Mouse (Mus musculus) liver, embryonic 11.5 days (tissue): Measurements from ENCODE around the gene Cyp26b1. TPM values are rescaled to one million over a fixed set of nuclear protein-coding genes. Genes with fewer than 3 reads are reported as not detected.
A peak's percentile ranks its signal among the peaks of the same experiment; 100 is the strongest.

Experiments
- ATAC-seq: fragments of 200-750 bp; cut with Nextera tagmentation; replicated peaks from 2 replicates; pipeline ENCODE4 v1.8.0; 2017; ENCODE audit warnings: moderate number of reproducible peaks, mild to moderate bottlenecking, moderate TSS enrichment, moderate library complexity; ENCODE audit not compliant: low FRiP score
- DNase-seq: peaks from one replicate; pipeline ENCODE4 v3.0.0-alpha.2; 2017; ENCODE audit warnings: low spot score
- H3K27ac ChIP-seq: fragments of 300-500 bp; sonication (generic); 2 replicates; pipeline ENCODE4 v1.5.1; 2014; ENCODE audit warnings: mild to moderate bottlenecking, low read depth, low read length, control low read depth
- H3K27me3 ChIP-seq: fragments of 300-500 bp; sonication (generic); replicated peaks from 2 replicates; pipeline ENCODE4 v1.6.1; 2014; ENCODE audit warnings: low read length, mixed read lengths; ENCODE audit not compliant: control insufficient read depth, insufficient read depth
- H3K36me3 ChIP-seq: fragments of 300-500 bp; sonication (generic); 2 replicates; pipeline ENCODE4 v1.6.1; 2014; ENCODE audit warnings: mild to moderate bottlenecking, low read length, moderate library complexity, mixed read lengths; ENCODE audit not compliant: control insufficient read depth, insufficient read depth
- H3K4me1 ChIP-seq: fragments of 300-500 bp; sonication (generic); replicated peaks from 2 replicates; pipeline ENCODE4 v1.6.1; 2014; ENCODE audit warnings: low read length, mixed read lengths; ENCODE audit not compliant: control insufficient read depth, insufficient read depth
- H3K4me2 ChIP-seq: fragments of 300-500 bp; sonication (generic); 2 replicates; pipeline ENCODE4 v1.6.1; 2014; ENCODE audit warnings: mild to moderate bottlenecking, control low read depth, moderate library complexity
- H3K4me3 ChIP-seq: fragments of 300-500 bp; sonication (generic); 2 replicates; pipeline ENCODE4 v1.5.1; 2014; ENCODE audit warnings: low read depth, low read length, control low read depth
- H3K9ac ChIP-seq: fragments of 300-500 bp; sonication (generic); 2 replicates; pipeline ENCODE4 v1.6.1; 2014; ENCODE audit warnings: low read depth, low read length, control low read depth
- H3K9me3 ChIP-seq: fragments of 300-500 bp; sonication (generic); 2 replicates; pipeline ENCODE4 v1.6.1; 2016; ENCODE audit warnings: low read length, inconsistent platforms, mixed read lengths; ENCODE audit not compliant: control insufficient read depth
- WGBS: fragments of 180-500 bp; shearing (Covaris S2); extraction: QIAGEN DNeasy Blood & Tissue Kit; methylation state at CpG from one replicate; pipeline ENCODE4 v1.1.7; 2014; 5-methylcytosine and 5-hydroxymethylcytosine counted together
- polyA plus RNA-seq: library from polyadenylated mRNA; unstranded; fragments of >200 nt; fragmentation: Nextera tagmentation; extraction: Ambion mirVana; gene quantifications from 2 replicates; pipeline ENCODE4 v1.2.1, GENCODE M21; 2014

The Cyp26b1 gene
- 0.75 and 1.0 TPM in 2 replicates for polyA plus RNA-seq

- no peaks in the 10 kb centered on the region for H3K9me3 ChIP-seq
- ATAC-seq (no peak), DNase-seq (peak; percentile 24)
- no peak within 1 kb of the TSS for H3K4me3 ChIP-seq
- H3K4me1 ChIP-seq = peaks cover 3% of the 10 kb centered on the region; the same call in 1 of the 2 replicates
- peaks cover 27% of the 10 kb centered on the region for H3K27me3 ChIP-seq
- no peak within 1 kb of the TSS for H3K27ac ChIP-seq
- H3K4me2 ChIP-seq = no peak within 1 kb of the TSS
- H3K36me3 ChIP-seq = no peaks in the 10 kb centered on the region
- WGBS = 85% methylated on average over 10 of the region's 10 CpGs
- no peak within 1 kb of the TSS for H3K9ac ChIP-seq
Measured at GRCm38 (mm10) chr6:84593693-84594092, at the start of gene Cyp26b1. Gene Cyp26b1, minus strand, starts transcription at chr6:84593908.

- H3K4me2 ChIP-seq = no peak overlapping the region; the same call in 1 of the 2 replicates
- H3K4me1 ChIP-seq = peaks cover 13% of the 10 kb centered on the region
- H3K27ac ChIP-seq = no peak overlapping the region
- no peak overlapping the region for H3K4me3 ChIP-seq
- no peaks in the 10 kb centered on the region for H3K36me3 ChIP-seq
- no peaks in the 10 kb centered on the region for H3K9me3 ChIP-seq
- ATAC-seq = no peak
- no peaks in the 10 kb centered on the region for H3K27me3 ChIP-seq
- DNase-seq = no peak
- 49% methylated on average over 4 of the region's 4 CpGs for WGBS
- no peak overlapping the region for H3K9ac ChIP-seq
Measured at GRCm38 (mm10) chr6:84641062-84641431, 47.3 kb upstream of the Cyp26b1 start.

- DNase-seq (peak; percentile 55), ATAC-seq (peak; percentile 53)
- H3K36me3 ChIP-seq = no peaks in the 10 kb centered on the region
- H3K9ac ChIP-seq = no peak overlapping the region
- H3K9me3 ChIP-seq = no peaks in the 10 kb centered on the region
- peaks cover 13% of the 10 kb centered on the region for H3K4me1 ChIP-seq
- WGBS = 32% methylated on average over 9 of the region's 9 CpGs
- no peak overlapping the region for H3K27ac ChIP-seq
- no peaks in the 10 kb centered on the region for H3K27me3 ChIP-seq
- H3K4me3 ChIP-seq = no peak overlapping the region
- no peak overlapping the region; the same call in 1 of the 2 replicates for H3K4me2 ChIP-seq
Measured at GRCm38 (mm10) chr6:84640324-84641061, 46.8 kb upstream of the Cyp26b1 start.

GRCm38 (mm10) chr6:84638206-84638605, 44.5 kb upstream of the Cyp26b1 start:
- no peaks in the 10 kb centered on the region for H3K27me3 ChIP-seq
- no peak overlapping the region for H3K4me3 ChIP-seq
- H3K9ac ChIP-seq = no peak overlapping the region
- H3K4me1 ChIP-seq = peaks cover 13% of the 10 kb centered on the region
- no peaks in the 10 kb centered on the region for H3K36me3 ChIP-seq
- H3K27ac ChIP-seq = no peak overlapping the region
- no peak for DNase-seq
- ATAC-seq = no peak
- no peak overlapping the region for H3K4me2 ChIP-seq
- H3K9me3 ChIP-seq = no peaks in the 10 kb centered on the region

GRCm38 (mm10) chr6:84631588-84631987, 37.9 kb upstream of the Cyp26b1 start:
- Histone ChIP-seq H3K27ac (no peak overlapping the region), H3K9ac (no peak overlapping the region), H3K36me3 (no peaks in the 10 kb centered on the region), H3K4me1 (peaks cover 6% of the 10 kb centered on the region; the same call in 1 of the 2 replicates), H3K27me3 (no peaks in the 10 kb centered on the region), H3K9me3 (no peaks in the 10 kb centered on the region), H3K4me3 (no peak overlapping the region), H3K4me2 (no peak overlapping the region)
- WGBS = 77% methylated on average over 2 of the region's 2 CpGs
- no peak for ATAC-seq
- DNase-seq = no peak

- no peak overlapping the region for H3K4me3 ChIP-seq
- 26% methylated on average over 1 of the region's 1 CpGs for WGBS
- no peak overlapping the region for H3K4me2 ChIP-seq
- no peaks in the 10 kb centered on the region for H3K36me3 ChIP-seq
- H3K27me3 ChIP-seq = no peaks in the 10 kb centered on the region
- no peak overlapping the region for H3K27ac ChIP-seq
- H3K9ac ChIP-seq = no peak overlapping the region
- ATAC-seq = peak; percentile 31; the same call in 1 of the 2 replicates
- DNase-seq = no peak
- H3K4me1 ChIP-seq = peaks cover 6% of the 10 kb centered on the region; the same call in 1 of the 2 replicates
- no peaks in the 10 kb centered on the region for H3K9me3 ChIP-seq
Measured at GRCm38 (mm10) chr6:84630276-84630675, 36.6 kb upstream of the Cyp26b1 start.

- WGBS = 75% methylated on average over 5 of the region's 5 CpGs
- no peak overlapping the region for H3K9ac ChIP-seq
- H3K36me3 ChIP-seq = no peaks in the 10 kb centered on the region
- DNase-seq = no peak
- no peak overlapping the region for H3K4me3 ChIP-seq
- H3K27ac ChIP-seq = no peak overlapping the region
- no peaks in the 10 kb centered on the region for H3K27me3 ChIP-seq
- ATAC-seq = no peak
- peaks cover 6% of the 10 kb centered on the region; the same call in 1 of the 2 replicates for H3K4me1 ChIP-seq
- no peaks in the 10 kb centered on the region for H3K9me3 ChIP-seq
- no peak overlapping the region for H3K4me2 ChIP-seq
Measured at GRCm38 (mm10) chr6:84628831-84629230, 35.1 kb upstream of the Cyp26b1 start.

GRCm38 (mm10) chr6:84626398-84626797, 32.7 kb upstream of the Cyp26b1 start:
- Histone ChIP-seq H3K4me1 (peaks cover 6% of the 10 kb centered on the region; the same call in 1 of the 2 replicates), H3K27me3 (no peaks in the 10 kb centered on the region), H3K4me3 (no peak overlapping the region), H3K36me3 (no peaks in the 10 kb centered on the region), H3K27ac (no peak overlapping the region), H3K4me2 (no peak overlapping the region), H3K9me3 (no peaks in the 10 kb centered on the region), H3K9ac (no peak overlapping the region)
- ATAC-seq = no peak
- no peak for DNase-seq
- WGBS = 87% methylated on average over 2 of the region's 2 CpGs

GRCm38 (mm10) chr6:84619166-84619565, 25.5 kb upstream of the Cyp26b1 start:
- no peak for ATAC-seq
- 87% methylated on average over 6 of the region's 6 CpGs for WGBS
- Histone ChIP-seq H3K27ac (no peak overlapping the region), H3K9ac (no peak overlapping the region), H3K36me3 (no peaks in the 10 kb centered on the region), H3K27me3 (no peaks in the 10 kb centered on the region), H3K9me3 (no peaks in the 10 kb centered on the region), H3K4me1 (no peaks in the 10 kb centered on the region), H3K4me3 (no peak overlapping the region), H3K4me2 (no peak overlapping the region)
- no peak for DNase-seq
